Mouse (Mus musculus) liver, embryonic 14.5 days (tissue): ENCODE measurements around the gene Tlr6. TPM values are rescaled to one million over a fixed set of nuclear protein-coding genes. Genes with fewer than 3 reads are reported as not detected.

Experiments
- ATAC-seq: fragments of 200-750 bp; cut with Nextera tagmentation; 2 replicates; pipeline ENCODE4 v1.8.0; 2017; ENCODE audit warnings: moderate number of reproducible peaks, mild to moderate bottlenecking, moderate library complexity; ENCODE audit not compliant: insufficient read depth
- DNase-seq, 3 experiments: peaks; one replicate each; pipeline ENCODE4 v3.0.0-alpha.2; 2012 to 2013; ENCODE audit warnings: low read depth in 3 of 3, low spot score in 3 of 3
- H3K27ac ChIP-seq: fragments of 300-500 bp; sonication (generic); 2 replicates; pipeline ENCODE4 v1.5.1; 2014; ENCODE audit warnings: moderate library complexity, mild to moderate bottlenecking, control low read depth, inconsistent platforms
- H3K27me3 ChIP-seq: fragments of 300-500 bp; sonication (generic); 2 replicates; pipeline ENCODE4 v1.6.1; 2014; ENCODE audit warnings: mild to moderate bottlenecking, low read length, moderate library complexity; ENCODE audit not compliant: control insufficient read depth, insufficient read depth
- H3K36me3 ChIP-seq: fragments of 300-500 bp; sonication (generic); replicated peaks from 2 replicates; pipeline ENCODE4 v1.6.1; 2014; ENCODE audit warnings: low read depth; ENCODE audit not compliant: control insufficient read depth, insufficient read depth
- H3K4me1 ChIP-seq, 2 experiments: fragments of 200-500 bp in 1 of 2; fragments of 300-500 bp in 1 of 2; sonication (generic) in 1 of 2; replicated peaks; 2 replicates each; pipeline ENCODE4 v1.6.1; 2012 to 2014; ENCODE audit warnings: antibody characterized with exemption in 1 of 2, inconsistent platforms in 1 of 2, low read length in 1 of 2; ENCODE audit not compliant: control insufficient read depth in 2 of 2, insufficient read depth in 2 of 2
- H3K4me2 ChIP-seq: fragments of 300-500 bp; sonication (generic); 2 replicates; pipeline ENCODE4 v1.6.1; 2014; ENCODE audit warnings: low read depth, mild to moderate bottlenecking, control low read depth, moderate library complexity
- H3K4me3 ChIP-seq, 2 experiments: fragments of 200-500 bp in 1 of 2; fragments of 300-500 bp in 1 of 2; sonication (generic) in 1 of 2; 2 replicates each; pipeline ENCODE4 v1.5.1; 2012 to 2014; ENCODE audit warnings: low read depth in 2 of 2, low read length in 2 of 2, mild to moderate bottlenecking in 2 of 2, control low read depth in 1 of 2, inconsistent platforms in 1 of 2, moderate library complexity in 1 of 2; ENCODE audit not compliant: insufficient read depth in 1 of 2
- H3K9ac ChIP-seq: fragments of 300-500 bp; sonication (generic); replicated peaks from 2 replicates; pipeline ENCODE4 v1.6.1; 2014; ENCODE audit warnings: mild to moderate bottlenecking, control low read depth, moderate library complexity
- H3K9me3 ChIP-seq: fragments of 300-500 bp; sonication (generic); 2 replicates; pipeline ENCODE4 v1.6.1; 2016; ENCODE audit warnings: low read length, mixed read lengths; ENCODE audit not compliant: control insufficient read depth
- CTCF ChIP-seq: IDR thresholded peaks from 2 replicates; pipeline ENCODE4 v1.5.1; 2016; ENCODE audit warnings: antibody characterized with exemption, low read depth, control low read depth
- EP300 ChIP-seq: IDR thresholded peaks from 2 replicates; pipeline ENCODE4 v1.6.1; 2016; ENCODE audit warnings: antibody characterized with exemption, low read depth
- whole genome bisulfite sequencing: fragments of 180-500 bp; shearing (Covaris S2); extraction: QIAGEN DNeasy Blood & Tissue Kit; methylation state at CpG from one replicate; pipeline ENCODE4 v1.1.7; 2014; ENCODE audit not compliant: insufficient replicate concordance; 5-methylcytosine and 5-hydroxymethylcytosine counted together
- polyA plus RNA-seq, 2 experiments: library from polyadenylated mRNA; depleted of rRNA in 1 of 2; stranded (reverse) in 1 of 2; unstranded in 1 of 2; fragments of >200 nt; fragmentation: Nextera tagmentation in 1 of 2; extraction: Ambion mirVana in 1 of 2; gene quantifications; 2 replicates each; pipeline versions ENCODE4 v1.2.1 to v1.2.3; 2012 to 2014

Gene Tlr6
- polyA plus RNA-seq, 2 experiments = 0.33 to 0.57 TPM

- Histone ChIP-seq H3K27ac (no peak overlapping the region), H3K9me3 (no peaks in the 10 kb centered on the region), H3K9ac (no peak overlapping the region), H3K4me2 (no peak overlapping the region), H3K36me3 (no peaks in the 10 kb centered on the region), H3K4me3 (no peak overlapping the region), H3K4me1 (no peaks in the 10 kb centered on the region), H3K27me3 (no peaks in the 10 kb centered on the region)
- no peak for TF ChIP-seq EP300
- TF ChIP-seq CTCF = no peak
- no peak for ATAC-seq
- no peak for DNase-seq
- WGBS = 88% methylated on average over 2 of the region's 2 CpGs
These were observed 35.5 kb upstream of the Tlr6 start for GRCm38 (mm10) chr5:64995408-64995807.

- Histone ChIP-seq H3K4me3 (no peak overlapping the region), H3K4me2 (no peak overlapping the region), H3K4me1 (no peaks in the 10 kb centered on the region), H3K9me3 (no peaks in the 10 kb centered on the region), H3K9ac (no peak overlapping the region), H3K36me3 (no peaks in the 10 kb centered on the region), H3K27ac (no peak overlapping the region), H3K27me3 (no peaks in the 10 kb centered on the region)
- WGBS = 55% methylated on average over 8 of the region's 8 CpGs
- TF ChIP-seq CTCF = no peak
- TF ChIP-seq EP300 = no peak
- ATAC-seq (no peak), DNase-seq (no peak)
These were observed 32.6 kb upstream of the Tlr6 start for GRCm38 (mm10) chr5:64992540-64992939.

- no peak for ATAC-seq
- Histone ChIP-seq H3K4me1 (no peaks in the 10 kb centered on the region), H3K36me3 (no peaks in the 10 kb centered on the region), H3K4me2 (no peak overlapping the region), H3K4me3 (no peak overlapping the region), H3K27me3 (no peaks in the 10 kb centered on the region), H3K9me3 (no peaks in the 10 kb centered on the region), H3K27ac (no peak overlapping the region), H3K9ac (no peak overlapping the region)
- WGBS = 53% methylated on average over 1 of the region's 1 CpGs
- TF ChIP-seq CTCF = no peak
- no peak for TF ChIP-seq EP300
- no peak for DNase-seq
These were observed 30.0 kb upstream of the Tlr6 start for GRCm38 (mm10) chr5:64989940-64990339.

GRCm38 (mm10) chr5:64985971-64986370 is 26.1 kb upstream of the Tlr6 start:
- no peak overlapping the region for H3K4me3 ChIP-seq
- no peak for DNase-seq
- H3K4me1 ChIP-seq = no peaks in the 10 kb centered on the region
- H3K4me2 ChIP-seq = no peak overlapping the region
- H3K27me3 ChIP-seq = no peaks in the 10 kb centered on the region
- no peak overlapping the region for H3K27ac ChIP-seq
- WGBS = 31% methylated on average over 7 of the region's 7 CpGs
- H3K36me3 ChIP-seq = no peaks in the 10 kb centered on the region
- TF ChIP-seq EP300 = no peak
- TF ChIP-seq CTCF = no peak
- H3K9ac ChIP-seq = no peak overlapping the region
- no peaks in the 10 kb centered on the region for H3K9me3 ChIP-seq
- ATAC-seq = no peak

- WGBS = 57% methylated on average over 8 of the region's 8 CpGs
- H3K4me2 ChIP-seq = no peak overlapping the region
- TF ChIP-seq CTCF (no peak), EP300 (no peak)
- H3K27ac ChIP-seq = no peak overlapping the region
- H3K4me1 ChIP-seq = 0 out of 4 replicates have a peak, but pooled peaks cover 0 to 3% of the 10 kb centered on the region in 2 experiments
- H3K9ac ChIP-seq = no peak overlapping the region
- no peaks in the 10 kb centered on the region for H3K27me3 ChIP-seq
- ATAC-seq = no peak
- no peak overlapping the region for H3K4me3 ChIP-seq
- H3K36me3 ChIP-seq = no peaks in the 10 kb centered on the region
- H3K9me3 ChIP-seq = no peaks in the 10 kb centered on the region
- no peak for DNase-seq
These were observed 17.2 kb upstream of the Tlr6 start for GRCm38 (mm10) chr5:64977128-64977527.
